Mouse (Mus musculus): Measurements from ENCODE around the gene Gli1. TPM values are rescaled to one million over a fixed set of nuclear protein-coding genes. Genes with fewer than 3 reads are reported as not detected.

Gene Gli1
- polyA plus RNA-seq, 1 experiment = 15.2 TPM

GRCm38 (mm10) chr10:127346173-127346572 lies 4.4 kb upstream of the Gli1 start:
- DNase-seq (ENCODE audit: low read depth) = no peak

DNA sequence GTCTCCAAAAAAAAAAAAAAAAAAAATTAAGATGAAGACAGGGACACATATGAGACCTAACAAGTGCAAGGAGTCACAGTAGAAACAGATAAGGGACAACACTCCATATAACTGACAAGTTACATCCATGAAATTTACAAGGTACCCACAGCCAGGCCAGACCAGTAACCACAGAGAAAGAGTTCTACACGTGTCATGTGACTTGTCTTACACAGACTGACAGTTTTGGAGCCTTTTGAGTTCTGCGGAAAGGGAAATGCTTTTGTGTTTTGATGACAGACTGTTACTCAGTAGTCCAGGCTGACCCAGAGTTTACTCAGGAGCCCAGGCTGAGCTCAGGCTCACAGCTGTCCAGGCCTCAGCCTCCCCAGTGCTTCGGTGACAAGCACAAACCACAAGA lies 1.3 kb upstream of the Gli1 start:
- no peak for DNase-seq (ENCODE audit: low read depth)

DNA sequence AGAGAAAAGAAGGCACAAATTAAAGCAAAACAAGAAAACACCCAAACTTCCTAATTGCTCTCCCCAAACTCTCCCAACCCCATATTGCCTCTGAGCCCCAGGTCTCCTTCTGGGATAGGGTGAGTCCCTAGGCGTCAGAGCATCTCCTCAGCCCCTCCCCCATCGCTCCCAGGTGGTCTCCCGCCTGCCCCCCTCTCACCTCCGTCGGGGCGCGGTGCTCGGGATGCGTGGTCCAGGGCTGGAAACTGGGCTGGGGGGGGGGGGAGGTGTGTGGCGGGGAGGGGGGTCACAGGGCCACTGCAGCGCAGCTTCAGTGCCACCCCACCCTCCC lies 449 bp downstream of the Gli1 start:
- DNase-seq (ENCODE audit: low read depth) = no peak

GRCm38 (mm10) chr10:127340577-127341359 lies 1.0 kb downstream of the Gli1 start:
- no peak for DNase-seq (ENCODE audit: low read depth)

- DNase-seq (ENCODE audit: low read depth) = no peak
Measured at GRCm38 (mm10) chr10:127339683-127340576, 1.8 kb downstream of the Gli1 start.

DNA sequence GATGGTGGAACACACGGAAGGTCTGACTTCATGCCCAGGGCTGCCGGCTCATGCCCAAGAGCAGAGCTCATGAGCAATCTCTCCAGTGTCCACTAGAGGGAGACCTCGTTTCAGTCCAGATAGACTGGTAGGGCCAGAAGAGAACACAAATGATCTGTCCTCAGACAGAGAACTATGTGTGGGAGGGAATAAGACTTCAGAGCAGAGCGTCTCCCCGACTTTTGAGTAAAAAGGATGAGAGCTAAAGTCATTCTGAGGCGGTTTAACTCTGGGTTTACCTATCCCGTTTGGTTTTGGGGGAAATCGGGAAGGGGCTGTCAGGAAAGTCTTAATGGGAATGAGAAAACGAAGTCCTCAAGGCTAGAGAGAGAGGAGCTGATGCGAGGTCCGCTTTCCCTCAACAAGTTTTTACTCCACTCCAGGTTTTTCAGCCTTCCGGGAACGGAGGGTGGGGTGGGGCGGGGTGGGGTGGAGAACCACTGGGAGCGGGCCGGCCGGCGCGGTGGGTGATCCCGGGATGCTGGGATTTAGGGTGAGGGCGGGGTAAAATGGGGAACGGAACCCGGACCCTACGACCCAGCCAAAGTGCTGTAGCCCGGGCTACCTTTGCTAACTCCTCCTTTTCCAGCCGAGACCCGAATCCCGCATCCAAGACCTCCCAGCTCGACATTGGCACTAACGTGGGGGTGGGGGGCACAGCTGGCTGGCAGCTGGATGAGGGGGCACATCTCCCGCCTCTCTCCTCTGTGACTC lies 2.7 kb downstream of the Gli1 start:
- DNase-seq (ENCODE audit: low read depth) = peak; percentile 87

- DNase-seq (ENCODE audit: low read depth) = no peak
Measured at GRCm38 (mm10) chr10:127337536-127338099, 4.2 kb downstream of the Gli1 start.

DNA sequence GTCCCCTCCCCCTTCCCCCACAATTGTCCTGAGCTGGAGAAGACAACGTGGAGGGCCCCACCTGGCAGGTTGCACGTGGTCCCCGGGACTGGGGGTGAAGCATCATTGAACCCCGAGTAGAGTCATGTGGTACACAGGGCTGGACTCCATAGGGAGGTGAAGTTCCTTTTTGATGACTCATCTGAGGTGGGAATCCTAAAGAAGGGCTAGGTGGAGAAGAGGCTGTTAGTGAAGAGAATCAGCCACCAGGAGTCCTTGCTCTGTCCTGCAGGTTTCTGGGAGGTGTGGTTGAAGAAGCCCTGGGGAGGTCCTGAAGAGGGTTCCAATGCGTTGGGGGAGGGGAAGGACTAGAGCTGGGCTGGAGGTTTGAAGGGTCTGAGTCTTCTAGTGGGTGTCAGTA lies 4.8 kb downstream of the Gli1 start:
- DNase-seq (ENCODE audit: low read depth) = no peak

GRCm38 (mm10) chr10:127335271-127335670 lies 6.5 kb downstream of the Gli1 start:
- no peak for DNase-seq (ENCODE audit: low read depth)

GRCm38 (mm10) chr10:127333152-127333551 lies 8.6 kb downstream of the Gli1 start:
- DNase-seq (ENCODE audit: low read depth) = no peak

GRCm38 (mm10) chr10:127332211-127332874 lies 9.4 kb downstream of the Gli1 start:
- no peak for DNase-seq (ENCODE audit: low read depth)

DNA sequence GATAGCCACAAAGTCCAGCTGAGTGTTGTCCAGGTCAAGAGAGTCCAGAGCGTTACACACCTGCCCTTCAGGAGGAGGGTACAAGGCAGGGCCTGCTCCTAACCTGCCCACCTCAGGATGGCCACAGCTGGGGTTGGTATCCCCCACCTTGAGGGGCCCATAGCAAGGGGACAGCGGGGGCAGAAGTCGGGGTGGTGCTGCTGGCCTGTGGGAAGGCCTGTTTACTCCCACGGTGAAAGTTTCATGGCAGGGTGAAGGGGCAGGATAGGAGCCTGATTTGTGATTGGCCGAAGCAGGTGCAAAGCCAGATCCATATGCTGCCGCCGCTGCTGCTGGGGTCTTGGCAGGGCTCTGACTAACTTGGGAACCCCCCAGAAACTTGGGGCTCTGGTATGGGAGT lies 11.6 kb downstream of the Gli1 start:
- DNase-seq (ENCODE audit: low read depth) = no peak

DNA sequence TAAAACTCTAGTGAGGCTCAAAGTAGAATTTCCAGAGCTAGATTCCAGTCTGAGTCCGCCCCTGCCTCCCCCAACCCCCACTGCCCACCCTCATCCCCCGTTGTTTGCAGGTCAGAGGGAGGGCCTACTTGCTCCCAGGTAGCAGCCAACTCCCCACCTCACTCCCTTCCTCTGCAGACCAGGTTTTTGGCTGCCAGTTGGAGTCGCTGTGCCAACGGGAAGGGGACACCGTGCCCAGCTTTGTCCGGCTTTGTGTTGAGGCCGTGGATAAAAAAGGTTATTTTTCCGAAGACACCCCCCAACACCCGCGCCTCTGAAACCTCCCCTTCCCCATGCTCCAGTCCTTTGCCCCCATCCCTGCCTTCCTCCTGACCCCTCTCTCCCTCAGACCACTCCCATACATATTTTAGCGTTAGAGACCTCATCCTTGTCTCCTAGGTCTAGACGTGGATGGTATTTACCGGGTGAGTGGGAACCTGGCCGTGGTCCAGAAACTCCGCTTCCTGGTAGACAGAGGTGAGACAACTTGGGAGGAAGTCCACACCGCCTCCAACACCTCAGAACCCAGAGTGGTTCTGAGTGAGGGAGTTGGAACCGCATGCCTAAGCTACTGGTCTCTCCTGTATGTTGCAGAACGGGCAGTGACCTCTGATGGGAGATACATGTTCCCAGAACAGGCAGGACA lies 14.2 kb downstream of the Gli1 start:
- DNase-seq (ENCODE audit: low read depth) = no peak

DNA sequence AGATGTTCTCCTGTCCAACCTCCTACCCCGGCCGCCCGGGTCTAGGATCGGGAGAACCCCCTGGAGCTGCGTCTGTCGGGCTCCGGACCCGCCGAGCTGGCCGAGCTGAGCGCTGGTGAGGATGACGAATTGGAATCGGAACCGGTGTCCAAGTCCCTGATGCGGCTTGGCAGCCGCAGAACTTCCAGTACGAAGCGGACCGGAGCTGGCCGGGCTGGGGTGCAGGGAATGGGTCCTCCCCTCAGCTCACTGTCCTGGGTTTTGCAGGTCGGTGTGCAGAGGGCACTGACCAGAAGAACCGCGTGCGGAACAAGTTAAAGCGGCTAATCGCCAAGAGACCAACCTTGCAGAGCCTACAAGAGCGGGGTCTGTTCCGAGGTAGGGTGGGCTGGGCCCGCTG lies 14.9 kb downstream of the Gli1 start:
- no peak for DNase-seq (ENCODE audit: low read depth)

DNA sequence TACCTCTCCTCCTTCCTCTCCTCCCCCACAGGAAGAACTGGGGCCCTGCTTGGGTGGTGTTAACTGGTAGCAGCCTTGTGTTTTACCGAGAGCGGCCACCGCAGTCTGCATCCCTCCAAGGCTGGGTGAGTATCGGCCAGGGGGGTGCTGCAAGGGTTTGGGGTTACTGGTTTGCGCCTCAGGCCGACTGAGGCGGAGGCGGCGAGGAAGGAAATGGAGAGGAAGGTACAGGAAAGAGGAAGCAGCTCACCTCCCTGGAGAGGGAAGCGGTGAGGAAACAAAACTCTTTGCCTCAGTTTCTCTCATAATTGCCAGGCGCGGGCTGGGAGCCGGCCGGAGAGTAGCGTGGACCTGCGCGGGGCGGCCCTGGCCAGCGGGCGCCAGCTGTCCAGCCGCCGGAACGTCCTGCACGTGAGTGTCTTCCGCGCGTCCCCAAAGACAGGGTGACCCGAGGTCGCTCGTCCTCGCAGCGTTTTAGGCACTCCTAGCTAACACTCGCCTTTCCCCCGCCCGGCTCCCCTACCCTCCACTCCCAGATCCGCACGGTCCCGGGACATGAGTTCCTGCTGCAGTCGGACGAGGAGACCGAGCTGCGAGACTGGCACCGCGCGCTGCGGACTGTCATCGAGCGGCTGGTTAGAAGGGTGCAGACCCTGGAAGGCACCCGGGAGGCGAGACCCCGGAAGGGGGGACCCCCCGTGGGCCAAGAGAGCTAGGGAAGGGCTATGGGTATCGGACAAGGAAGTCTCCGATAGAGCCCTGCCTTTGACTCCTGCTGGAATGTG lies 15.6 kb downstream of the Gli1 start:
- DNase-seq (ENCODE audit: low read depth) = no peak

GRCm38 (mm10) chr10:127325454-127326016 lies 16.2 kb downstream of the Gli1 start:
- no peak for DNase-seq (ENCODE audit: low read depth)

GRCm38 (mm10) chr10:127324495-127324894 lies 17.3 kb downstream of the Gli1 start:
- peak; percentile 33 for DNase-seq (ENCODE audit: low read depth)

DNA sequence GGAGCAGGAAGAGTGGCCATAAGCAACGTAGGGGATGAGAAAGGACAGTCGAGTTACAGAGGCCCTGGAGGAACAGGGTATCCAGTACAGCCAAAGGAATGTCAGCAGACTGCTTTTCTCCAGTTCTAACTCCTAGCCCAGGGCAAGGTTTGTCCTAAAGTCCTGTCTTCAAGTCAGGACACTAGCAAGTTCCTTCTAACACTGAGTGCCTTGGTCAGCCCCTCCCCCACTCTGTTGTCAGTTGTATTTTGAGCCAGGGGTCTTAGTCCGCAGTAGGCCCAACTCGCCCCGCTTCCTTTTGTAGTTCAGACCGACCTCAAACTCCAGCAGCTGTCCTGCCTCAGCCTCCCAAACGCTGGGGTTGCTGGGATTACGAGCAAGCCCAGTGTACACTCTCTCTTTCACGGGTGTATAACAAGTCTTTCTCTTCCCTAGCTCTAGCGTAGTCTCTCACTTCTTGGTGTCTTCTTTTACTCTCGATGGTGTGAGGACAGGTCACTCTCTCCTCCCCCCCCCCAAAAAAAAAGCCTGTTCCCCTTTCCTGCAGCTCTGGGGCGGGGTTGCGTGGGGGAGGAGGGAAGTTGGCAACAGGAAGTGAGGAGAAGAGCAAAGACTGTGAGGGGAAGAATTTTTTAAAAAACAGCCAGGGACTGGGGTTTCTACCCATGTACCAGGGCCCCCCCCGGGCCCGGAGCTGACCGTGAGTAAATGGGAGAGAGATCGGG lies 18.5 kb downstream of the Gli1 start:
- DNase-seq (ENCODE audit: low read depth) = no peak

GRCm38 (mm10) chr10:127322669-127323068 lies 19.1 kb downstream of the Gli1 start:
- DNase-seq (ENCODE audit: low read depth) = no peak

All from gonadal fat pad, adult 2 months (tissue).